Mouse (Mus musculus) frontal cortex, postnatal 25 days (tissue): ENCODE results near the gene Sprn.

ENCODE experiments used
- DNase-seq, 2 experiments: peaks; one replicate each; pipeline ENCODE4 v3.0.0; 2022; ENCODE audit warnings: low spot score in 2 of 2

The Sprn gene

GRCm38 (mm10) chr7:140101498-140101897 lies 53.2 kb downstream of the Sprn start:
- no peak for DNase-seq
